Mouse (Mus musculus) adrenal gland, postnatal 36 days (tissue): Measurements from ENCODE around the gene Psg27. TPM values are rescaled to one million over a fixed set of nuclear protein-coding genes. Genes with fewer than 3 reads are reported as not detected.
"Not testable (repeated sequence)": the region's sequence is repeated elsewhere in the genome, so short reads cannot be mapped to it uniquely, and the experiment has no call there.

Experiments
- DNase-seq, 2 experiments: peaks; one replicate each; pipeline ENCODE4 v3.0.0; 2021; ENCODE audit warnings: mixed read lengths in 1 of 2
- long read RNA-seq, 2 experiments: library from polyadenylated mRNA; stranded (forward); transcript quantifications; one replicate each; pipeline ENCODE4 v2.0.0; 2021; ENCODE audit warnings: borderline sequencing depth in 2 of 2
- total RNA-seq, 2 experiments: library from RNA; stranded (reverse); gene quantifications; 2 replicates each; pipeline ENCODE4 v1.2.3; 2021

Gene Psg27
- total RNA-seq: not detected
- long read RNA-seq, experiment 1: 0 reads
- long read RNA-seq, experiment 2: 0 reads

DNA sequence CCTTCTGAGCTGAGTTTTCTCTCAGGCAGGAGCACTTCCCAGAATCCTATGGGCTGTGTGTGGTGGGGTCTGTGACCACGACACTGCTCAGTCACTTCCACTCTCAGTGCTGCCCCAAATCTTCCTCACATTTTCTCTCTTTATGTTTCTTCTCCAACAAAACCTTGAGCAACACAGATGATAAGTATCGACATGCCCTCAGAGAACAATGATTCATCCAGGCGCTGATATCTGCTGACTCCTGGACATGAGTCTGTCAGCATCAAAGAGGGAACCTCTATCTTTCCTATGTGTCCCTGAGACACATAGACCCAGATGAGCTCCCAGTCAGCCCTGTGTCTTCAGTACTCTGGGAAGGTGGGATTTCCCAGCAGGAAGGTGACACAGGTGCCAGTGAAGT lies at the start of gene Psg27:
Gene Psg27, minus strand, starts transcription at position 101 of the 400 bp plus-strand sequence.
- DNase-seq: no peak

DNA sequence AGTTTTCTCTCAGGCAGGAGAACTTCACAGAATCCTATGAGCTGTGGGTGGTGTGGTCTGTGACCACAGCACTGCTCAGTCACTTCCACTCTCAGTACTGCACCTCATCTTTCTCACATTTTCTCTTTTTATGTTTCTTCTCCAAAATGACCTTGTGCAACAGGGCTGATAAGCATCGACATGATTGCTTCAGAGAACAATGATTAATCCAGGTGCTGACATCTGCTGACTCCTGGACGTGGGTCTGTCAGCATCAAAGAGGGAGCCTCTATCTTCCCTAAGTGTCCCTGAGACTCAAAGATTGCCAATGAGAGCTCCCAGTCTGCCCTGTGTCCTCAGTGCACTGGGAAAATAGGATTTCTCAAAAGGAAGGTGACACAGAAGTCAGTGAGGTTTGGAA lies 49.3 kb upstream of the Psg27 start, which contains the start of gene Psg23:
Gene Psg23, minus strand, starts transcription at position 101 of the 400 bp plus-strand sequence.
- DNase-seq: not testable (repeated sequence)

DNA sequence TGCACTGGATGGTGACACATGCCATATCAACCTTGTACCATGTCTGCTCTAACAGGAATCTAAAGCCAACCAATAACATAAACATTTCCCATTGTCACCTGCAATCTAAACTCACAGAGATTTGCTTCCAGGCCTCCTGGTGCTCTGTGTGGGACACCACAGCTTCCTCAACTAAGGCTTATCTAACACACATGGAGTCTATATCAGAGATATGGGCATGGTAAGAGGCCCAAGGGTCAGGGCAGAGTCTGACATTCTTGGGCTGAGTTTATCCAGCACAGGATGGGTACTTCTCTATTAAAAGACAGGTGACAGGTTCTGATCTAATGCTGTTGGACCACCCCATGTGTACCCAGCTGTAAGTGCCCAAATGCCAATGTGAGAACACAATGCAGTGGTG lies 7.3 kb downstream of the Psg27 start:
- DNase-seq: no peak

GRCm38 (mm10) chr7:18555751-18556150 lies 11.4 kb downstream of the Psg27 start:
- DNase-seq: not testable (repeated sequence)

- no peak for DNase-seq
Measured at GRCm38 (mm10) chr7:18533420-18533819, 33.7 kb downstream of the Psg27 start.

DNA sequence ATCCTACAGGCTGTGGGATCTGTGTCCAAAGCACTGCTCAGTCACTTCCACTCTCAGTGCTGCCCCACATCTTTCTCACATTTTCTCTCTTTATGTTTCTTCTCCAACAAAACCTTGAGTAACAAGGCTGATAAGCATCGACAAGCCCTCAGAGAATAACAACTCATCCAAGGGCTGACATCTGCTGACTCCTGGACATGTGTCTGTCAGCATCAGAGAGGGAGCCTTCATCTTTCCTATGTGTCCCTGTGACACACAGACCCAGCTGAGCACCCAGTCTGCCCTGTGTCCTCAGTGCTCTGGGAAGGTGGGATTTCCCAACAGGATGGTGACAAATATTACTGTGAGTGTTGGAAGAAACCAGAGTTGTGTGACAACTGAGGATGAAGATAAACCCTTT lies 34.9 kb downstream of the Psg27 start, which contains the start of gene Psg25:
Gene Psg25, minus strand, starts transcription at position 101 of the 400 bp plus-strand sequence.
- DNase-seq: no peak

GRCm38 (mm10) chr7:18524668-18525067 lies 42.4 kb downstream of the Psg27 start:
- no peak for DNase-seq

GRCm38 (mm10) chr7:18512848-18513247 lies 54.3 kb downstream of the Psg27 start:
- not testable (repeated sequence) for DNase-seq

- not testable (repeated sequence) for DNase-seq
Measured at GRCm38 (mm10) chr7:18512417-18512816, 54.7 kb downstream of the Psg27 start.

- DNase-seq: no peak
Measured at GRCm38 (mm10) chr7:18511479-18511878, 55.6 kb downstream of the Psg27 start.

Other genes with a start within 250 kb of the Psg27 start
- not detected for gene Psg18, start 212.3 kb downstream of the Psg27 start, total RNA-seq
- gene Psg28, start 135.3 kb downstream of the Psg27 start, total RNA-seq: not detected
- gene Psg26, start 83.1 kb downstream of the Psg27 start, total RNA-seq: not detected
- gene Psg25, start 35.0 kb downstream of the Psg27 start, total RNA-seq: not detected
- gene Psg23, start 49.2 kb upstream of the Psg27 start, total RNA-seq: not detected
- not detected for gene Psg21, start 89.4 kb upstream of the Psg27 start, total RNA-seq
- not detected for gene Psg20, start 118.9 kb upstream of the Psg27 start, total RNA-seq
- not detected for gene Psg22, start 150.8 kb upstream of the Psg27 start, total RNA-seq
- gene Psg19, start 231.2 kb upstream of the Psg27 start, total RNA-seq: not detected